Mouse (Mus musculus) thymus, postnatal 4 days (tissue): ENCODE results near the gene Efcab10.

ENCODE experiments used
- DNase-seq: peaks from one replicate; pipeline ENCODE4 v3.0.0; 2021

Gene Efcab10

DNA sequence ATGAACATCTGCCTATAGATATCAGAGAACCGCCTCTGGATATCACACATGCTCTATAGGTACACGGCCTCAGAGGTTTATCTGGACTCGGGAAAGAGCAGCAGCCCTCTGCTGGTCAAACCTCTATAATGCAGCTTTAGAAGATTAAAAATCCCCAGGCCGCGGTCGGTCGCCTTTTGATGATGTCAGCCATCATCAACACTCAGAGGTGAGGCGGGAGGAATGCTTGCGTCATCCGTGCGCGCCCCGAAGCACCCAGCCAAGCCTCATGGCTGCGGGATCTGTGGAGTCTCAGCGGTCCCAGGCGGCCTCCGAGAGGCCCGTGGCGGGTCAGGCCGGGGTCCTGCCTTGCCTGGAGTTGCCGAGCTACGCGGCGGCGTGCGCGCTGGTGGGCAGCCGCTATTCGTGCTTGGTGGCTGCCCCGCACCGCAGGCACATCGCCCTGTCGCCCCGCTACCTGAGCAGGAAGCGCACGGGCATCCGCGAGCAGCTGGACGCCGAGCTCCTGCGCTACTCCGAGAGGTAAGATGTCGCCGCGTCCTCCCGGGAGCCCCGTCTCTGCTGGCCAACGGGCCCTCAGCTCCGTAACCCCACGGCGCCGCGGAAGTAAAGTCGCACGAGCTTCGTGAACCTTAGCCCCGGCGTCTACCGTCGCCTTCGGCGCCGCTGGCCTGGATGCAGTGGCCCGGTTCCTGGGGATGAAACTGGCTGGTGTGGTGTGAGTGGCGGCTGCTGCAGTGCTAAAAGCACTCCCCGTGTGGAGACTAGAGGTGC, 34.9 kb downstream of the Efcab10 start, which contains the start of gene Twistnb:
Twistnb (plus strand) TSS at position 249 of the 774 bp plus-strand sequence.
- DNase-seq, result peak; percentile 99

- DNase-seq, result peak; percentile 53
Measured at GRCm38 (mm10) chr12:33433812-33434211, 39.2 kb downstream of the Efcab10 start.

- DNase-seq, result peak; percentile 28
Measured at GRCm38 (mm10) chr12:33434758-33435157, 40.1 kb downstream of the Efcab10 start.
